Mouse (Mus musculus) C3H10T1/2 (cell line): Measurements from ENCODE around the gene Olfr965. TPM values are rescaled to one million over a fixed set of nuclear protein-coding genes. Genes with fewer than 3 reads are reported as not detected.

Source experiments
- polyA plus RNA-seq, 2 experiments: library from polyadenylated mRNA; unstranded; fragments of >200 nt; fragmentation: generic; extraction: Trizol; gene quantifications; one replicate each; pipeline ENCODE4 v1.2.1; 2012; ENCODE audit warnings: missing spikeins in 2 of 2

Gene Olfr965
- polyA plus RNA-seq = not detected

GRCm38 (mm10) chr9:39711053-39711452 lies at the start of gene Olfr965:
Gene Olfr965, plus strand, starts transcription at chr9:39711353.

GRCm38 (mm10) chr9:39666905-39667304 lies 44.2 kb upstream of the Olfr965 start, which contains the start of gene Olfr963:
Gene Olfr963, plus strand, starts transcription at chr9:39667205.

GRCm38 (mm10) chr9:39707017-39707416 lies 4.1 kb upstream of the Olfr965 start, which contains the start of gene Olfr149:
Gene Olfr149, minus strand, starts transcription at chr9:39707117.

DNA sequence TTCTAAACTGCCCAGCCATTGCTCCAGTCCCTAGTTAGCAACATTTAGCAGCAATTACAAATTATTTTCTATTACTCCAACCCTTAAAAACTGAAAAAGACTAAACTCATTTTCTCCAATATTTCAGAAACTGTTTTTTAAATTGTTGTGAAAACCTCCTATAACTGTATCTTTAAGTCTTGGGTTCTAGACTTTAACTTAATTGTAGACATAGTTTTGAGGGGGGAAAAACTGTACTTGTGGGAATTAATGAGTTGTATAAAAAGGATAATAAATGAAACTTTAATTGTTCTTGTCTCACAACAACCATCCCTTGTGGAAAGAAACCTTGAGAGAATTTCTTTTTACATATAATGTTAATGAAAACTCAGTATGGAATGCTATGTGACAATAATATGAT lies 19.5 kb downstream of the Olfr965 start, which contains the start of gene Olfr150:
TSS of gene Olfr150 (plus strand) at position 301 of the 400 bp plus-strand sequence.

DNA sequence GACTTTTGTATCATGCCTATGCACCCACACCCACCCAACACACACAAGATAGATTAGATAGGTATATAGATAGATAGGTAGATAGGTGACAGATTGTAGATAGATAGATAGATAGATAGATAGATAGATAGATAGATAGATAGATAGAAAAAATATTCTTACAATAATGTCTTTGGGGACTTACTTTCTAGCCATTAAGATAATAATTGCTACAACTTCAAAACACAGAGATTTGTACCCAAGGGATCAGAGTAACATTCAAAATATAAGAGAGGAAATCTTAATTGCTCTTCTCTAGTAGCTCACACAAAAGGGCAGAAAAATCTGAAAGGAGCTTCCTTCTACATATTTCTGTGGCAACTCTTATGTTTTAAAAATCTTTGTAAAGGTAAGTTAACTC lies 34.8 kb downstream of the Olfr965 start, which contains the start of gene Olfr967:
TSS of gene Olfr967 (plus strand) at position 301 of the 400 bp plus-strand sequence.

Other genes starting within 250 kb of the Olfr965 start
- not detected for gene Olfr955, start 239.4 kb upstream of the Olfr965 start, polyA plus RNA-seq
- not detected for gene Olfr44, start 217.4 kb upstream of the Olfr965 start, polyA plus RNA-seq
- not detected for gene Olfr957, start 195.5 kb upstream of the Olfr965 start, polyA plus RNA-seq
- not detected for gene Olfr958, start 157.3 kb upstream of the Olfr965 start, polyA plus RNA-seq
- not detected for gene Olfr959, start 135.8 kb upstream of the Olfr965 start, polyA plus RNA-seq
- not detected for gene AW551984, start 107.0 kb upstream of the Olfr965 start, polyA plus RNA-seq
- gene Olfr148, start 100.7 kb upstream of the Olfr965 start, polyA plus RNA-seq = not detected
- gene Olfr960, start 90.0 kb upstream of the Olfr965 start, polyA plus RNA-seq = not detected
- not detected for gene Olfr961, start 66.3 kb upstream of the Olfr965 start, polyA plus RNA-seq
- not detected for gene Olfr963, start 44.1 kb upstream of the Olfr965 start, polyA plus RNA-seq
- not detected for gene Olfr149, start 4.2 kb upstream of the Olfr965 start, polyA plus RNA-seq
- gene Olfr150, start 19.6 kb downstream of the Olfr965 start, polyA plus RNA-seq = not detected
- not detected for gene Olfr967, start 34.9 kb downstream of the Olfr965 start, polyA plus RNA-seq
- not detected for gene Olfr968, start 71.9 kb downstream of the Olfr965 start, polyA plus RNA-seq
- not detected for gene Olfr969, start 79.6 kb downstream of the Olfr965 start, polyA plus RNA-seq
- not detected for gene Olfr970, start 97.5 kb downstream of the Olfr965 start, polyA plus RNA-seq
- not detected for gene Olfr971, start 125.5 kb downstream of the Olfr965 start, polyA plus RNA-seq
- gene Olfr972, start 155.1 kb downstream of the Olfr965 start, polyA plus RNA-seq = not detected
- gene Olfr229, start 196.0 kb downstream of the Olfr965 start, polyA plus RNA-seq = not detected
- not detected for gene Olfr974, start 226.1 kb downstream of the Olfr965 start, polyA plus RNA-seq
- gene Olfr975, start 240.7 kb downstream of the Olfr965 start, polyA plus RNA-seq = not detected
- gene Olfr976, start 249.8 kb downstream of the Olfr965 start, polyA plus RNA-seq = not detected